Comparison of ENCODE assay signal across 19 mouse cellular contexts in genomic region chr13:52019647-52020046, GRCm38 (mm10).
DNase-seq lines count a peak whose midpoint lies in the region; ATAC-seq and TF ChIP-seq lines count a peak whose summit lies in the region.
"Had no signal": no experiment of that assay in that cellular context is flagged by ENCODE, and none has a peak within 500 bp of the region (broad histone marks: within the 10 kb centered on the region; RNA-seq: fewer than 3 reads in every experiment).

No protein-coding gene starts in this region.

- peaks cover 25% of the 10 kb centered on the region for H3K4me1 ChIP-seq in forebrain, embryonic 16.5 days (replicated peaks; ENCODE audit: control insufficient read depth, insufficient read depth, low read length)
- H3K4me1 ChIP-seq in forebrain, embryonic 10.5 days = peaks cover 55% of the 10 kb centered on the region
- peaks cover 29% of the 10 kb centered on the region for H3K4me1 ChIP-seq in liver, adult 2 months (ENCODE audit: control insufficient read depth, insufficient read depth, low read length)
- H3K4me1 ChIP-seq in liver, embryonic 12.5 days = peaks cover 12% of the 10 kb centered on the region; the same call in 1 of the 2 replicates

- H3K27me3 ChIP-seq in forebrain, embryonic 16.5 days (replicated peaks; ENCODE audit: control insufficient read depth, insufficient read depth, low read length) = no peaks in the 10 kb centered on the region
- H3K27me3 ChIP-seq in forebrain, embryonic 10.5 days (ENCODE audit: poor library complexity, severe bottlenecking) = peaks cover 30% of the 10 kb centered on the region
- no peaks in the 10 kb centered on the region for H3K27me3 ChIP-seq in liver, adult 2 months (ENCODE audit: control insufficient read depth, insufficient read depth, low read length)
- H3K27me3 ChIP-seq in liver, embryonic 12.5 days (replicated peaks) = no peaks in the 10 kb centered on the region
- H3K27me3 ChIP-seq in myocyte (ENCODE audit: control insufficient read depth, insufficient read depth, insufficient read length) = no peaks in the 10 kb centered on the region
- H3K27me3 ChIP-seq: forebrain, embryonic 15.5 days; heart, embryonic 13.5 days; hindbrain, embryonic 15.5 days; Patski had no signal

- H3K4me3 ChIP-seq in forebrain, embryonic 16.5 days (replicated peaks; ENCODE audit: low read length) = no peak overlapping the region
- H3K4me3 ChIP-seq in forebrain, embryonic 10.5 days = no peak overlapping the region
- H3K4me3 ChIP-seq in liver, adult 2 months (ENCODE audit: insufficient read depth, low read depth, low read length) = no peak overlapping the region
- H3K4me3 ChIP-seq in liver, embryonic 12.5 days = no peak overlapping the region
- no peak overlapping the region for H3K4me3 ChIP-seq in myocyte
- H3K4me3 ChIP-seq: forebrain, embryonic 15.5 days; gastrocnemius, adult 2 months; heart, embryonic 13.5 days; hindbrain, embryonic 15.5 days had no signal

- no peak overlapping the region for H3K4me2 ChIP-seq in forebrain, embryonic 16.5 days (ENCODE audit: low read length)
- no peak overlapping the region for H3K4me2 ChIP-seq in liver, embryonic 12.5 days
- H3K4me2 ChIP-seq in myocyte (ENCODE audit: low read depth) = no peak overlapping the region
- H3K4me2 ChIP-seq: forebrain, embryonic 15.5 days; heart, embryonic 13.5 days; hindbrain, embryonic 15.5 days had no signal

- H3K36me3 ChIP-seq in forebrain, embryonic 16.5 days (ENCODE audit: control insufficient read depth, insufficient read depth) = no peaks in the 10 kb centered on the region
- no peaks in the 10 kb centered on the region for H3K36me3 ChIP-seq in forebrain, embryonic 10.5 days (replicated peaks)
- H3K36me3 ChIP-seq in liver, adult 2 months (ENCODE audit: control insufficient read depth, insufficient read depth, low read length) = no peaks in the 10 kb centered on the region
- no peaks in the 10 kb centered on the region for H3K36me3 ChIP-seq in liver, embryonic 12.5 days
- H3K36me3 ChIP-seq in myocyte (ENCODE audit: control insufficient read depth, insufficient read depth) = no peaks in the 10 kb centered on the region
- H3K36me3 ChIP-seq: forebrain, embryonic 15.5 days; heart, embryonic 13.5 days; hindbrain, embryonic 15.5 days had no signal

- peak; percentile 44; the same call in 1 of the 2 replicates for ATAC-seq in forebrain, embryonic 16.5 days
- no peak for ATAC-seq in liver, embryonic 12.5 days
- ATAC-seq in cerebellum, adult (ENCODE audit: insufficient number of reproducible peaks, low FRiP score, low TSS enrichment) = no peak
- ATAC-seq: activated CD4-positive, CD25-positive, alpha-beta regulatory T cell, adult 4 months; forebrain, embryonic 15.5 days; Patski had no signal

- no peak overlapping the region for H3ac ChIP-seq in myocyte (ENCODE audit: control insufficient read depth, insufficient read length)

- 69% methylated on average over 8 of the region's 8 CpGs for WGBS in forebrain, embryonic 16.5 days
- 92% methylated on average over 8 of the region's 8 CpGs for WGBS in forebrain, embryonic 10.5 days
- WGBS in liver, adult 2 months = 43% methylated on average over 8 of the region's 8 CpGs
- WGBS in liver, embryonic 12.5 days (ENCODE audit: insufficient replicate concordance) = 73% methylated on average over 8 of the region's 8 CpGs

- no peaks in the 10 kb centered on the region for H3K9me3 ChIP-seq in forebrain, embryonic 16.5 days (ENCODE audit: control insufficient read depth, low read length)
- H3K9me3 ChIP-seq in forebrain, embryonic 10.5 days = no peaks in the 10 kb centered on the region
- H3K9me3 ChIP-seq in liver, embryonic 12.5 days (replicated peaks) = no peaks in the 10 kb centered on the region
- H3K9me3 ChIP-seq: forebrain, embryonic 15.5 days; heart, embryonic 13.5 days; hindbrain, embryonic 15.5 days had no signal

- no peaks in the 10 kb centered on the region for H3K79me2 ChIP-seq in liver, adult 2 months (ENCODE audit: control insufficient read depth, insufficient read depth, low read length)
- no peaks in the 10 kb centered on the region for H3K79me2 ChIP-seq in myocyte (ENCODE audit: control insufficient read depth, insufficient read depth)

- H3K27ac ChIP-seq in forebrain, embryonic 16.5 days (ENCODE audit: low read length) = no peak overlapping the region
- H3K27ac ChIP-seq in forebrain, embryonic 10.5 days = no peak overlapping the region
- H3K27ac ChIP-seq in liver, adult 2 months (replicated peaks; ENCODE audit: insufficient read depth, low read depth, low read length) = no peak overlapping the region; the same call in 1 of the 2 replicates
- no peak overlapping the region for H3K27ac ChIP-seq in liver, embryonic 12.5 days
- H3K27ac ChIP-seq: forebrain, embryonic 15.5 days; gastrocnemius, adult 2 months; heart, embryonic 13.5 days; hindbrain, embryonic 15.5 days had no signal

- DNase-seq in forebrain, embryonic 10.5 days (ENCODE audit: extremely low spot score, low spot score) = no peak
- peak; percentile 81 for DNase-seq in liver, adult 2 months (ENCODE audit: extremely low read depth, low read depth, low spot score)
- DNase-seq in layer of hippocampus, adult 9-10 months (ENCODE audit: low spot score) = peak; percentile 33
- no peak for DNase-seq in heart, adult 9 months (ENCODE audit: low spot score in 2 of 2)
- DNase-seq: adrenal gland, postnatal 14 days; cerebellum, adult 18-20 months; cerebellum, adult 9-11 months; gastrocnemius, adult 2 months; gastrocnemius, postnatal 25 days; heart, postnatal 36 days had no signal

- TF ChIP-seq CTCF in liver, adult 2 months (IDR thresholded peaks at IDR 0.05; ENCODE audit: low read depth, low read length) = no peak

- no peak overlapping the region for H3K9ac ChIP-seq in forebrain, embryonic 16.5 days (replicated peaks; ENCODE audit: low read depth, low read length)
- H3K9ac ChIP-seq in liver, adult 2 months (ENCODE audit: low read depth, low read length) = no peak overlapping the region
- H3K9ac ChIP-seq in liver, embryonic 12.5 days = no peak overlapping the region
- H3K9ac ChIP-seq: forebrain, embryonic 15.5 days; heart, embryonic 13.5 days; hindbrain, embryonic 15.5 days had no signal

- no peak for TF ChIP-seq POLR2A in liver, adult 2 months (IDR thresholded peaks at IDR 0.05; ENCODE audit: extremely low read depth, insufficient read depth, low read length)
- TF ChIP-seq POLR2A in myocyte (IDR thresholded peaks at IDR 0.05; ENCODE audit: insufficient read length, low read depth) = no peak

TF ChIP-seq in myocyte, 11 proteins besides CTCF, POLR2A, EP300 and RAD21:
- no peak for TF ChIP-seq USF1 (IDR thresholded peaks at IDR 0.05; ENCODE audit: low read depth)
- TF ChIP-seq SRF (IDR thresholded peaks at IDR 0.05; ENCODE audit: control insufficient read depth, insufficient read length, low read depth) = peak; percentile 83

Comparison
In these comparisons a context has a peak if more than half of its experiments do, and no peak if none do; other contexts are left out.
1. DNase-seq: peak in liver, adult 2 months (single experiment) and layer of hippocampus, adult 9-10 months (single experiment); none in forebrain, embryonic 10.5 days (single experiment) and heart, adult 9 months (0 of 2).